Mouse (Mus musculus): ENCODE measurements at regions not wholly inside any gene's neighbourhood (a gene's known extent, or its start where the extent isn't known, plus 50 kb on each side); places are given as distances from the start of the nearest gene placed in this dataset.

- TF ChIP-seq CTCF (IDR thresholded peaks at IDR 0.05; ENCODE audit: borderline replicate concordance, insufficient read depth, low read length) (no peak), POLR2A (IDR thresholded peaks at IDR 0.05; ENCODE audit: low read depth, low read length) (no peak)
Measured at GRCm38 (mm10) chr5:148765993-148766392, 163.1 kb downstream of the Katnal1 start.

All from embryonic fibroblast, embryonic 13.5 days (primary cell).